Mouse (Mus musculus) cerebellum, adult 2 months (tissue): Measurements from ENCODE around the gene Mafk.

Source experiments
- CTCF ChIP-seq: fragments of 200-500 bp; IDR thresholded peaks from 2 replicates; pipeline ENCODE4 v1.5.1; 2011; ENCODE audit warnings: low read depth, mild to moderate bottlenecking, control low read depth, low read length, moderate library complexity, borderline replicate concordance; ENCODE audit not compliant: insufficient read depth
- POLR2A ChIP-seq: fragments of 200-500 bp; IDR thresholded peaks from 2 replicates; pipeline ENCODE4 v1.6.1; 2011; ENCODE audit warnings: low read length, control low read depth, borderline replicate concordance; ENCODE audit not compliant: insufficient read depth

GRCm38 (mm10) chr5:139825947-139826346 lies 34.6 kb downstream of the Mafk start:
- TF ChIP-seq CTCF (no peak), POLR2A (no peak)
